Mouse (Mus musculus) kidney, adult 2 months (tissue): ENCODE data around the gene Sema3b. TPM values are rescaled to one million over a fixed set of nuclear protein-coding genes. Genes with fewer than 3 reads are reported as not detected.

Experiments
- DNase-seq: peaks from one replicate; pipeline ENCODE4 v3.0.0; 2021
- H3K27ac ChIP-seq: fragments of 200-500 bp; 2 replicates; pipeline ENCODE4 v1.5.1; 2012; ENCODE audit warnings: low read depth, low read length, control low read depth, inconsistent platforms; ENCODE audit not compliant: insufficient read depth
- H3K27me3 ChIP-seq: fragments of 200-500 bp; replicated peaks from 2 replicates; pipeline ENCODE4 v1.6.1; 2012; ENCODE audit warnings: mild to moderate bottlenecking, moderate library complexity, low read length, inconsistent platforms; ENCODE audit not compliant: control insufficient read depth, insufficient read depth
- H3K36me3 ChIP-seq: fragments of 200-500 bp; 2 replicates; pipeline ENCODE4 v1.6.1; 2012; ENCODE audit warnings: mild to moderate bottlenecking, moderate library complexity, low read length, inconsistent platforms; ENCODE audit not compliant: control insufficient read depth, insufficient read depth
- H3K4me1 ChIP-seq: fragments of 200-500 bp; 2 replicates; pipeline ENCODE4 v1.6.1; 2011; ENCODE audit warnings: low read length; ENCODE audit not compliant: control insufficient read depth, insufficient read depth
- H3K4me3 ChIP-seq: fragments of 200-500 bp; 2 replicates; pipeline ENCODE4 v1.5.1; 2011; ENCODE audit warnings: mild to moderate bottlenecking, low read depth, low read length, control low read depth; ENCODE audit not compliant: insufficient read depth
- CTCF ChIP-seq: fragments of 200-500 bp; conservative IDR thresholded peaks from 2 replicates; pipeline ENCODE4 v1.5.1; 2011; ENCODE audit warnings: low read depth, mild to moderate bottlenecking, control low read depth, low read length, moderate library complexity, mixed read lengths; ENCODE audit not compliant: insufficient read depth, insufficient read length
- POLR2A ChIP-seq: fragments of 200-500 bp; IDR thresholded peaks from one replicate; pipeline ENCODE4 v1.6.1; 2011; ENCODE audit warnings: low read depth, low read length, control low read depth
- WGBS: fragments of 180-500 bp; shearing (Covaris S2); methylation state at CpG from one replicate; pipeline ENCODE4 v1.1.7; 2018; 5-methylcytosine and 5-hydroxymethylcytosine counted together
- polyA plus RNA-seq: library from polyadenylated mRNA; depleted of rRNA; stranded (reverse); fragments of >200 nt; gene quantifications from 2 replicates; pipeline ENCODE4 v1.2.3, GENCODE M21; 2012; rRNA removed

The Sema3b gene
- polyA plus RNA-seq, result 63.3 and 78.8 TPM in 2 replicates

- WGBS, result 37% methylated on average over 11 of the region's 12 CpGs
- peak; percentile 68 for DNase-seq
- peak within 1 kb of the TSS; percentile 65 for H3K4me3 ChIP-seq
- H3K27ac ChIP-seq, result peak within 1 kb of the TSS; percentile 99
- TF ChIP-seq CTCF (no peak), POLR2A (no peak)
- no peaks in the 10 kb centered on the region for H3K36me3 ChIP-seq
- no peaks in the 10 kb centered on the region for H3K27me3 ChIP-seq
- peaks cover 38% of the 10 kb centered on the region for H3K4me1 ChIP-seq
These were observed at the start of gene Sema3b for GRCm38 (mm10) chr9:107608741-107609432. TSS of gene Sema3b (minus strand) at chr9:107609229.

DNA sequence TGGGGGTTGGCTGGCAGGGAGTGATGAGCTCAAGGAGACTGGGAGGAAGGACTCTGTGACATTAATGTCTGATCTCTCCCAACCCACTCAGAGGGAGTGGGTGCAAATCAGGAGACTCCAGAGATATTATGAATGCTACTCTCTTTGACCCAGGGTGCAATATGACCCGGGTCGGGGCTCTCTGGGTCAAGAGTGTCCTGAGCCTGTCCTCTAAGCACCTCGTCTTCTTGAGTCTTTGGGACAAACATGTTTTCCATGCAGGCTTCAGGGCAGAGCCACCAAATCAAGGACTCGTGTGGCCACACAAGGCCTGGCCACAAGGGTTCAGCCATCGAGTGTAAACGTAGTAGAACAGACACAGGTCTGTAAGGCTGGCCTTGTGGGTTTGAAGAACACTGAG, 49.1 kb upstream of the Sema3b start:
- Histone ChIP-seq H3K4me1 (no peaks in the 10 kb centered on the region), H3K27ac (no peak overlapping the region), H3K36me3 (no peaks in the 10 kb centered on the region), H3K27me3 (no peaks in the 10 kb centered on the region), H3K4me3 (no peak overlapping the region)
- 87% methylated on average over 6 of the region's 6 CpGs for WGBS
- no peak for DNase-seq
- TF ChIP-seq CTCF, result no peak
- no peak for TF ChIP-seq POLR2A

DNA sequence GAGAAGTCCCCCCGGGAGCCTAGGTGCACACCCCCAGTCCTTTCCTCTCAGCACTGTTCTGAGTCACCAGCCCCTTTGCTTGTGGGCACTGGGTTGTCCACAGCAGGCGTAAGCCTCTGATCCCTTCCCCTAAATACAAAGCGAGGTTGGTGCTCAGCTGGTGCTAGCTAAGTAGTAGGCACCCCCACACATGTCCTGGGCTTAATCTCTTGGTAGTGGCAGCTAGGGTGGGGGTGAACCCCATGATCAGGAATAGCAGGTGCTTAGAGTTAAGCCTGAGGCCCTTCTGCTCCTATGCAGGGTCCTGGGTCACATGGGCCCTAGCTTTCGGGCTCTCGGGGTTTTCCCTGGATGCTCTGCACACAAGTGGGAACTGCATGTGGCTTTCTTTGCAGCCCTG, 48.1 kb upstream of the Sema3b start:
- no peaks in the 10 kb centered on the region for H3K36me3 ChIP-seq
- H3K4me1 ChIP-seq, result no peaks in the 10 kb centered on the region
- no peaks in the 10 kb centered on the region for H3K27me3 ChIP-seq
- H3K4me3 ChIP-seq, result no peak overlapping the region
- DNase-seq, result no peak
- H3K27ac ChIP-seq, result no peak overlapping the region
- TF ChIP-seq POLR2A, result no peak
- TF ChIP-seq CTCF, result no peak
- 83% methylated on average over 5 of the region's 5 CpGs for WGBS

GRCm38 (mm10) chr9:107654585-107654984, 45.6 kb upstream of the Sema3b start:
- Histone ChIP-seq H3K27ac (no peak overlapping the region), H3K36me3 (no peaks in the 10 kb centered on the region), H3K4me3 (no peak overlapping the region), H3K27me3 (no peaks in the 10 kb centered on the region), H3K4me1 (no peaks in the 10 kb centered on the region)
- TF ChIP-seq CTCF, result no peak
- TF ChIP-seq POLR2A, result no peak
- no peak for DNase-seq
- 88% methylated on average over 4 of the region's 4 CpGs for WGBS

DNA sequence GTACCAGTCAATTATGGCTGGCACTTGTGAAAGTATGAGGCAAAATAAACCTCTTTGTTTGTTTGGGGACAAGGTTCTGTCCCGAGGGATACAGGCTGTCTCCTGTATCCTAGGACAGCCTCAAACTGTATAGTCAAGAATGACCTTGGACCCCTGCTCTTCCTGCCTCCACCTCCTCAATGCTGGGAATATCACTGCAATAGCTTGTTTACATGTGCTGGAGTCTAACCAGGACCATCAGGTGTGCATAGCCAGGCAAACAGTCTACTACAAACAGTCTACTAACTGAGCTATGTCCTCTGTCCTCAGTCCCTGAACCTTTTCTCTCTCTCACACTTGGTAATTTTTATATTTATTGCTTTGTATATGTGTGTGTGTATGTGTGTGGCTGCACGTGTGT, 44.4 kb upstream of the Sema3b start:
- no peak overlapping the region for H3K27ac ChIP-seq
- no peak for DNase-seq
- no peaks in the 10 kb centered on the region for H3K27me3 ChIP-seq
- no peaks in the 10 kb centered on the region for H3K4me1 ChIP-seq
- H3K4me3 ChIP-seq, result no peak overlapping the region
- WGBS, result 73% methylated on average over 2 of the region's 2 CpGs
- H3K36me3 ChIP-seq, result no peaks in the 10 kb centered on the region
- TF ChIP-seq CTCF (no peak), POLR2A (no peak)

GRCm38 (mm10) chr9:107650708-107651481, 41.9 kb upstream of the Sema3b start:
- TF ChIP-seq POLR2A (no peak), CTCF (no peak)

DNA sequence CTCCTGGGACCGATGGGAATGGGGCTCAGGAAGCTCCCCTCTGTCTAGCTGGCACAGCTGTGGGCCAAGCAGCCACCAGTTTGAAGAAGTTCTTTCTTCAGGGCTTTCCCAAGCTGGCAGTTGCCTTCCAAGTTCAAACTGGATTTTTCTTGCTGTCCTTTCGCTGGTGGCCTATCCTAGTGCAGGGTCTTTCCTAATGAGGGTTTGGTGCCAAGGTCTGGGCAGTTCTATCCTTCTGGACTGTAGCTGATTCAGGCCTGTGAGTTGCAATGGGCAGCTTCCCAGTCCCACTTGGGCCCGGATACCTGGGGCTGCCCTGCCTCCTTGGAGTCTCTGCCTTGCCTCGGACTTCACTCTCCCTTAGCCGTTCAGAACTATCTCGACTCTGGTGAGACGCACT, 41.2 kb upstream of the Sema3b start:
- Histone ChIP-seq H3K4me1 (peaks cover 3% of the 10 kb centered on the region; the same call in 1 of the 2 replicates), H3K27me3 (no peaks in the 10 kb centered on the region), H3K36me3 (no peaks in the 10 kb centered on the region), H3K4me3 (no peak overlapping the region), H3K27ac (no peak overlapping the region)
- 59% methylated on average over 7 of the region's 7 CpGs for WGBS
- no peak for TF ChIP-seq POLR2A
- TF ChIP-seq CTCF, result no peak
- no peak for DNase-seq

More at GRCm38 (mm10) chr9:107650708-107651481, 41.9 kb upstream of the Sema3b start:
- no peak overlapping the region for H3K27ac ChIP-seq
- no peaks in the 10 kb centered on the region for H3K36me3 ChIP-seq
- WGBS, result 46% methylated on average over 12 of the region's 12 CpGs
- no peaks in the 10 kb centered on the region for H3K27me3 ChIP-seq
- no peaks in the 10 kb centered on the region for H3K4me1 ChIP-seq
- no peak overlapping the region for H3K4me3 ChIP-seq
- no peak for DNase-seq
